In genomic region chr15:82207105-82207459, GRCm38 (mm10) we compare ENCODE assay signal across 12 mouse cellular contexts. TPM values are rescaled to one million over a fixed set of nuclear protein-coding genes. Genes with fewer than 3 reads are reported as not detected.
A peak's percentile ranks its signal among the peaks of the same experiment; 100 is the strongest.
DNase-seq lines count a peak whose midpoint lies in the region; ATAC-seq and TF ChIP-seq lines count a peak whose summit lies in the region.
"Had no signal": no experiment of that assay in that cellular context is flagged by ENCODE, and none has a peak within 500 bp of the region (broad histone marks: within the 10 kb centered on the region; RNA-seq: fewer than 3 reads in every experiment).

No protein-coding gene starts in this region.

- 12% methylated on average over 34 of the region's 34 CpGs for WGBS in heart, embryonic 11.5 days (ENCODE audit: insufficient replicate concordance)
- 9% methylated on average over 34 of the region's 34 CpGs for WGBS in hindbrain, embryonic 11.5 days
- 8% methylated on average over 34 of the region's 34 CpGs for WGBS in midbrain, embryonic 11.5 days

- no peak for TF ChIP-seq POLR2A in ES-Bruce4 (IDR thresholded peaks at IDR 0.05; ENCODE audit: insufficient read depth, low read length)

- H3K27me3 ChIP-seq in heart, embryonic 11.5 days (ENCODE audit: control insufficient read depth, insufficient read depth, low read length) = peaks cover 80% of the 10 kb centered on the region
- no peaks in the 10 kb centered on the region; the same call in 1 of the 2 replicates for H3K27me3 ChIP-seq in ES-Bruce4 (ENCODE audit: control insufficient read depth, insufficient read depth, low read length, poor library complexity, severe bottlenecking)
- peaks cover 51% of the 10 kb centered on the region for H3K27me3 ChIP-seq in hindbrain, embryonic 11.5 days (ENCODE audit: control insufficient read depth, insufficient read depth, low read length)
- peaks cover 61% of the 10 kb centered on the region for H3K27me3 ChIP-seq in midbrain, embryonic 11.5 days (ENCODE audit: control insufficient read depth, insufficient read depth, low read length)

- H3K4me2 ChIP-seq in heart, embryonic 11.5 days = peak overlapping the region; percentile 46
- no peak overlapping the region for H3K4me2 ChIP-seq in hindbrain, embryonic 11.5 days (replicated peaks; ENCODE audit: low read depth, low read length)
- H3K4me2 ChIP-seq in midbrain, embryonic 11.5 days = no peak overlapping the region

- H3K4me1 ChIP-seq in heart, embryonic 11.5 days (ENCODE audit: control insufficient read depth, insufficient read depth, low read length) = peaks cover 14% of the 10 kb centered on the region
- peaks cover 9% of the 10 kb centered on the region for H3K4me1 ChIP-seq in ES-Bruce4 (ENCODE audit: control insufficient read depth, insufficient read depth, low read length)
- peaks cover 16% of the 10 kb centered on the region for H3K4me1 ChIP-seq in hindbrain, embryonic 11.5 days (replicated peaks; ENCODE audit: control insufficient read depth, insufficient read depth, low read length)
- peaks cover 28% of the 10 kb centered on the region for H3K4me1 ChIP-seq in midbrain, embryonic 11.5 days (ENCODE audit: control insufficient read depth, insufficient read depth, low read length)

- no peak for DNase-seq in heart, adult 8-10 months (ENCODE audit: low spot score)
- peak; percentile 34 for DNase-seq in hindbrain, embryonic 11.5 days (ENCODE audit: low spot score)
- peak; percentile 92 for DNase-seq in midbrain, embryonic 11.5 days (ENCODE audit: low spot score, missing footprints)
- no peak for DNase-seq in right cerebral cortex, postnatal 36 days (ENCODE audit: low spot score in 2 of 2)
- no peak for DNase-seq in urinary bladder, postnatal 4 days (ENCODE audit: low spot score in 2 of 2)
- DNase-seq in right cerebral cortex, postnatal 10 days (ENCODE audit: low spot score in 2 of 2) = no peak
- DNase-seq: kidney, adult 8-10 months; lung, adult 2 months had no signal

- no peak overlapping the region for H3K9ac ChIP-seq in heart, embryonic 11.5 days (ENCODE audit: low read depth, low read length)
- H3K9ac ChIP-seq in ES-Bruce4 (ENCODE audit: low read depth, poor library complexity, severe bottlenecking) = peak overlapping the region; percentile 32; the same call in 1 of the 2 replicates
- H3K9ac ChIP-seq in hindbrain, embryonic 11.5 days (ENCODE audit: low read depth, low read length) = no peak overlapping the region
- no peak overlapping the region for H3K9ac ChIP-seq in midbrain, embryonic 11.5 days (ENCODE audit: low read length)

- H3K36me3 ChIP-seq in heart, embryonic 11.5 days (ENCODE audit: control insufficient read depth, insufficient read depth, low read length) = peaks cover 16% of the 10 kb centered on the region
- H3K36me3 ChIP-seq in ES-Bruce4 (ENCODE audit: control insufficient read depth, insufficient read depth, low read length, poor library complexity, severe bottlenecking) = peaks cover 4% of the 10 kb centered on the region; the same call in 1 of the 2 replicates
- H3K36me3 ChIP-seq in hindbrain, embryonic 11.5 days (ENCODE audit: control insufficient read depth, insufficient read depth, low read length) = peaks cover 6% of the 10 kb centered on the region; the same call in 1 of the 2 replicates
- H3K36me3 ChIP-seq in midbrain, embryonic 11.5 days (ENCODE audit: control insufficient read depth, insufficient read depth, low read length) = peaks cover 25% of the 10 kb centered on the region

- H3K9me3 ChIP-seq in heart, embryonic 11.5 days (replicated peaks; ENCODE audit: control insufficient read depth, low read length) = no peaks in the 10 kb centered on the region
- no peaks in the 10 kb centered on the region for H3K9me3 ChIP-seq in ES-Bruce4 (replicated peaks; ENCODE audit: control insufficient read depth, insufficient read depth, low read length, poor library complexity, severe bottlenecking)
- no peaks in the 10 kb centered on the region for H3K9me3 ChIP-seq in hindbrain, embryonic 11.5 days (ENCODE audit: control insufficient read depth, low read length)
- H3K9me3 ChIP-seq in midbrain, embryonic 11.5 days (ENCODE audit: control insufficient read depth, low read length) = no peaks in the 10 kb centered on the region

- TF ChIP-seq EP300 in ES-Bruce4 (IDR thresholded peaks at IDR 0.05; ENCODE audit: insufficient read depth, low read depth, low read length) = no peak

- no peak for ATAC-seq in heart, embryonic 11.5 days (replicated peaks; ENCODE audit: insufficient number of reproducible peaks, low FRiP score, low TSS enrichment)
- no peak for ATAC-seq in hindbrain, embryonic 11.5 days (ENCODE audit: low FRiP score)
- ATAC-seq in midbrain, embryonic 11.5 days (ENCODE audit: low FRiP score) = no peak
- ATAC-seq: CD4-positive, CD25-positive, alpha-beta regulatory T cell, adult 4 months had no signal

- H3K4me3 ChIP-seq in heart, embryonic 11.5 days (ENCODE audit: low read depth, low read length) = no peak overlapping the region; the same call in 1 of the 2 replicates
- H3K4me3 ChIP-seq in ES-Bruce4 (ENCODE audit: low read depth, low read length) = peak overlapping the region; percentile 22
- no peak overlapping the region for H3K4me3 ChIP-seq in hindbrain, embryonic 11.5 days (ENCODE audit: low read depth, low read length)
- H3K4me3 ChIP-seq in midbrain, embryonic 11.5 days (ENCODE audit: low read depth, low read length) = no peak overlapping the region

- TF ChIP-seq CTCF in ES-Bruce4 (IDR thresholded peaks at IDR 0.05; ENCODE audit: low read depth, low read length) = no peak

- H3K27ac ChIP-seq in heart, embryonic 11.5 days (ENCODE audit: low read depth, low read length) = no peak overlapping the region
- no peak overlapping the region for H3K27ac ChIP-seq in ES-Bruce4 (ENCODE audit: insufficient read depth, low read length)
- H3K27ac ChIP-seq in hindbrain, embryonic 11.5 days (ENCODE audit: low read depth, low read length) = no peak overlapping the region
- no peak overlapping the region for H3K27ac ChIP-seq in midbrain, embryonic 11.5 days (ENCODE audit: low read depth, low read length)

RNA-seq across cellular contexts. Expression of gene Shisa8, which starts 5.5 kb away (rescaled TPM):
- 0.07 TPM in 1 of 2 replicates, not detected in the other for polyA plus RNA-seq in heart, embryonic 11.5 days (2014; fragmentation: Nextera tagmentation; extraction: Ambion mirVana)
- under 1 TPM in 1 of 4 experiments, not detected in 3; 0.26 TPM for total RNA-seq in heart, adult 8-10 months (2022)
- 6.8 and 7.4 TPM in 2 replicates for polyA plus RNA-seq in ES-Bruce4 (2011; ENCODE audit: insufficient read depth, insufficient read length, low read depth, missing spikeins)
- polyA plus RNA-seq in hindbrain, embryonic 11.5 days (2014; fragmentation: Nextera tagmentation; extraction: Ambion mirVana) = 1.0 and 1.9 TPM in 2 replicates
- 0.14 and 0.57 TPM in 2 replicates for polyA plus RNA-seq in midbrain, embryonic 11.5 days (2014; fragmentation: Nextera tagmentation; extraction: Ambion mirVana)
- total RNA-seq: granulocyte monocyte progenitor cell, adult 5-6 weeks had no signal
- polyA plus RNA-seq: CD4-positive, CD25-positive, alpha-beta regulatory T cell, adult 4 months had no signal

RNA-seq across cellular contexts. Expression of gene Tnfrsf13c, which starts 17.1 kb away (rescaled TPM):
- 0.29 TPM in 1 of 2 replicates, not detected in the other for polyA plus RNA-seq in heart, embryonic 11.5 days (2014; fragmentation: Nextera tagmentation; extraction: Ambion mirVana)
- under 1 TPM in 1 of 4 experiments, not detected in 3; 0.26 TPM for total RNA-seq in heart, adult 8-10 months (2022)
- 1.9 and 2.3 TPM in 2 replicates for polyA plus RNA-seq in ES-Bruce4 (2011; ENCODE audit: insufficient read depth, insufficient read length, low read depth, missing spikeins)
- polyA plus RNA-seq in hindbrain, embryonic 11.5 days (2014; fragmentation: Nextera tagmentation; extraction: Ambion mirVana) = 0.35 and 0.62 TPM in 2 replicates
- 0.07 and 0.17 TPM in 2 replicates for polyA plus RNA-seq in midbrain, embryonic 11.5 days (2014; fragmentation: Nextera tagmentation; extraction: Ambion mirVana)

RNA-seq across cellular contexts. Expression of gene Cenpm, which starts 37.5 kb away (rescaled TPM):
- polyA plus RNA-seq in heart, embryonic 11.5 days (2014; fragmentation: Nextera tagmentation; extraction: Ambion mirVana) = 59.7 and 67.3 TPM in 2 replicates
- 1 to 10 TPM in 1 of 4 experiments, under 1 TPM in 3; 0.29 to 1.5 (median 0.44) TPM for total RNA-seq in heart, adult 8-10 months (2022)
- 43.2 and 52.0 TPM in 2 replicates for polyA plus RNA-seq in ES-Bruce4 (2011; ENCODE audit: insufficient read depth, insufficient read length, low read depth, missing spikeins)
- 76.2 and 78.1 TPM in 2 replicates for polyA plus RNA-seq in hindbrain, embryonic 11.5 days (2014; fragmentation: Nextera tagmentation; extraction: Ambion mirVana)
- polyA plus RNA-seq in midbrain, embryonic 11.5 days (2014; fragmentation: Nextera tagmentation; extraction: Ambion mirVana) = 79.2 and 89.1 TPM in 2 replicates

RNA-seq across cellular contexts. Expression of gene 1500009C09Rik, which starts 45.1 kb away (rescaled TPM):
- polyA plus RNA-seq in heart, embryonic 11.5 days (2014; fragmentation: Nextera tagmentation; extraction: Ambion mirVana) = not detected in 2 replicates
- not detected for total RNA-seq in heart, adult 8-10 months (2022)
- polyA plus RNA-seq in ES-Bruce4 (2011; ENCODE audit: insufficient read depth, insufficient read length, low read depth, missing spikeins) = not detected in 2 replicates
- 0.86 and 1.6 TPM in 2 replicates for polyA plus RNA-seq in hindbrain, embryonic 11.5 days (2014; fragmentation: Nextera tagmentation; extraction: Ambion mirVana)
- polyA plus RNA-seq in midbrain, embryonic 11.5 days (2014; fragmentation: Nextera tagmentation; extraction: Ambion mirVana) = 1.0 and 1.4 TPM in 2 replicates
- total RNA-seq: granulocyte monocyte progenitor cell, adult 5-6 weeks had no signal
- polyA plus RNA-seq: CD4-positive, CD25-positive, alpha-beta regulatory T cell, adult 4 months; lung, adult 2 months had no signal

Comparison
In these comparisons a context has a peak if more than half of its experiments do, and no peak if none do; other contexts are left out.
1. DNase-seq: peak in hindbrain, embryonic 11.5 days (single experiment) and midbrain, embryonic 11.5 days (single experiment); none in heart, adult 8-10 months (single experiment), right cerebral cortex, postnatal 36 days (0 of 2), urinary bladder, postnatal 4 days (0 of 2) and right cerebral cortex, postnatal 10 days (0 of 2).